Mouse (Mus musculus): ENCODE data around the gene Ackr2. TPM values are rescaled to one million over a fixed set of nuclear protein-coding genes. Genes with fewer than 3 reads are reported as not detected.

The Ackr2 gene
- polyA plus RNA-seq, 1 experiment from 2014 or later, result 3.2 TPM

GRCm38 (mm10) chr9:121882015-121882457 is 16.1 kb upstream of the Ackr2 start:
- H3K27me3 ChIP-seq (ENCODE audit: control insufficient read depth, insufficient read depth, low read depth, low read length), result no peaks in the 10 kb centered on the region
- no peak overlapping the region for H3K9ac ChIP-seq (ENCODE audit: low read depth, low read length)
- H3K4me2 ChIP-seq (ENCODE audit: low read length), result no peak overlapping the region
- WGBS, result 76% methylated on average over 7 of the region's 7 CpGs
- ATAC-seq, result no peak
- H3K9me3 ChIP-seq (replicated peaks; ENCODE audit: control insufficient read depth, low read length, poor library complexity, severe bottlenecking), result no peaks in the 10 kb centered on the region
- no peak overlapping the region for H3K4me3 ChIP-seq (ENCODE audit: low read depth, low read length)
- no peak overlapping the region for H3K27ac ChIP-seq (ENCODE audit: low read length)
- H3K4me1 ChIP-seq (ENCODE audit: control insufficient read depth, insufficient read depth, low read length), result no peaks in the 10 kb centered on the region
- no peaks in the 10 kb centered on the region for H3K36me3 ChIP-seq (ENCODE audit: control insufficient read depth, insufficient read depth, low read length)

- no peaks in the 10 kb centered on the region for H3K9me3 ChIP-seq (replicated peaks; ENCODE audit: control insufficient read depth, low read length, poor library complexity, severe bottlenecking)
- 79% methylated on average over 4 of the region's 4 CpGs for WGBS
- no peaks in the 10 kb centered on the region for H3K4me1 ChIP-seq (ENCODE audit: control insufficient read depth, insufficient read depth, low read length)
- no peaks in the 10 kb centered on the region for H3K36me3 ChIP-seq (ENCODE audit: control insufficient read depth, insufficient read depth, low read length)
- no peak for ATAC-seq
- H3K27me3 ChIP-seq (ENCODE audit: control insufficient read depth, insufficient read depth, low read depth, low read length), result no peaks in the 10 kb centered on the region
- H3K4me3 ChIP-seq (ENCODE audit: low read depth, low read length), result no peak overlapping the region
- no peak overlapping the region for H3K4me2 ChIP-seq (ENCODE audit: low read length)
- no peak overlapping the region for H3K9ac ChIP-seq (ENCODE audit: low read depth, low read length)
- H3K27ac ChIP-seq (ENCODE audit: low read length), result no peak overlapping the region
These were observed 8.2 kb upstream of the Ackr2 start for GRCm38 (mm10) chr9:121889927-121890440.

DNA sequence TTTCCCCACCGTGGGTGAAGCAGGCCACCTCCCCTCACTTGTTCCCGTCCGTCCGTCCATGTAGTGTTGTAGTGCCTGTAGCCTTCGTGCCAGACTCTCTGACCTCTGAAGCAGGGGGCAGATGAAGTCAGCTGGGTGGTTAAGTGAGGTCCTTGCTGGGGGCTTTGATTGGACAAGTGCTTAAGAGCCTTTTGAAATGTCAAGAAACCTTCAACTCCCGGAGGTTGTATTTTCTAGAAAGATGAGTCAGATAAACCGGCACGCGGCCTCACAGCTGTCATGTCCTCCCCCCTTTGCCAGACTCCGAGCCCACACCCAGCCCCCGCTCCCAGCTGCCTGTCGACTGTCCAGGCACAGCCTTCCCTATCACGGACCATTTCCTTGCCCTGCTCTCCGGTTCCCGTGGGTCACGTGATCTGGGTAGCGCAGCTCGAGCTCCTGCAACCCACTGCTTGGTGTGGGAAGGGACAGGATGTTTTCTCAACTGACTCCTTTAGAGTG is 7.7 kb upstream of the Ackr2 start:
- no peak for ATAC-seq
- Histone ChIP-seq H3K27ac (ENCODE audit: low read length) (no peak overlapping the region), H3K27me3 (ENCODE audit: control insufficient read depth, insufficient read depth, low read depth, low read length) (no peaks in the 10 kb centered on the region), H3K9ac (ENCODE audit: low read depth, low read length) (0 out of 2 replicates have a peak overlapping the region, but pooled peaks have one; percentile 11), H3K9me3 (replicated peaks; ENCODE audit: control insufficient read depth, low read length, poor library complexity, severe bottlenecking) (no peaks in the 10 kb centered on the region), H3K36me3 (ENCODE audit: control insufficient read depth, insufficient read depth, low read length) (no peaks in the 10 kb centered on the region), H3K4me1 (ENCODE audit: control insufficient read depth, insufficient read depth, low read length) (no peaks in the 10 kb centered on the region), H3K4me2 (ENCODE audit: low read length) (no peak overlapping the region), H3K4me3 (ENCODE audit: low read depth, low read length) (no peak overlapping the region)
- WGBS, result 42% methylated on average over 18 of the region's 18 CpGs

- Histone ChIP-seq H3K27me3 (ENCODE audit: control insufficient read depth, insufficient read depth, low read depth, low read length) (no peaks in the 10 kb centered on the region), H3K4me2 (ENCODE audit: low read length) (no peak overlapping the region), H3K4me3 (ENCODE audit: low read depth, low read length) (no peak overlapping the region), H3K9me3 (replicated peaks; ENCODE audit: control insufficient read depth, low read length, poor library complexity, severe bottlenecking) (no peaks in the 10 kb centered on the region), H3K36me3 (ENCODE audit: control insufficient read depth, insufficient read depth, low read length) (no peaks in the 10 kb centered on the region), H3K9ac (ENCODE audit: low read depth, low read length) (no peak overlapping the region), H3K27ac (ENCODE audit: low read length) (no peak overlapping the region), H3K4me1 (ENCODE audit: control insufficient read depth, insufficient read depth, low read length) (no peaks in the 10 kb centered on the region)
- WGBS, result 88% methylated on average over 9 of the region's 9 CpGs
- ATAC-seq, result no peak
These were observed 6.9 kb upstream of the Ackr2 start for GRCm38 (mm10) chr9:121891301-121891700.

DNA sequence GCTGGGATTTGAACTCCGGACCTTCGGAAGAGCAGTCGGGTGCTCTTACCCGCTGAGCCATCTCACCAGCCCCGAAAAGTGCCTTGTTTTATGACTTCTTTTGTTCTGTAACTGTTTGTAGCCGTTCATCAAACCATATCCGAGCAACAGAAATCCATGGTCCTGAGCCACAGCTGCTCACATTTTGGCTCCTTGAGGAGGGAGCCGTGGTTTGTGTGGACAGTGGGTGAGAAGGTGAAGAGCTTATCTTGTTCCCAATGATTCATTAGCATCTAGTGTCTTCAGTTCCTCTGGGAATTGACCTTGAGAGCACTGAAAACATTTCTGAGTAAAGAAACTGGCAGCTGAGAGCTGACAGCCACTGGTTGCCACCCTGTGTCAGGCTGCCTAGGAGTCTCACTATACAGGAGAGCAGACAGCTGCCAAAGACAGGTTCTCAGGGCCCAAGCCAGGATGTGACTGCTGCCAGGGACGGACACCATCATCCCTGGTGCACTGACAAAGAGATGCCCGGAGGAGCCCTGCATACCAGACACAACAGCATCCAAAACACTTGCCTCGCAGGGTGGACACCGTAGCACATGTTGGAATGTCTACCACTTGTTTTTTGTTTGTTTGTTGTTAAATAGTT is 6.0 kb upstream of the Ackr2 start:
- H3K27ac ChIP-seq (ENCODE audit: low read length), result no peak overlapping the region
- no peaks in the 10 kb centered on the region for H3K4me1 ChIP-seq (ENCODE audit: control insufficient read depth, insufficient read depth, low read length)
- no peak overlapping the region for H3K9ac ChIP-seq (ENCODE audit: low read depth, low read length)
- H3K4me3 ChIP-seq (ENCODE audit: low read depth, low read length), result no peak overlapping the region
- no peaks in the 10 kb centered on the region for H3K36me3 ChIP-seq (ENCODE audit: control insufficient read depth, insufficient read depth, low read length)
- H3K27me3 ChIP-seq (ENCODE audit: control insufficient read depth, insufficient read depth, low read depth, low read length), result no peaks in the 10 kb centered on the region
- ATAC-seq, result no peak
- H3K4me2 ChIP-seq (ENCODE audit: low read length), result no peak overlapping the region
- 90% methylated on average over 12 of the region's 12 CpGs for WGBS
- no peaks in the 10 kb centered on the region for H3K9me3 ChIP-seq (replicated peaks; ENCODE audit: control insufficient read depth, low read length, poor library complexity, severe bottlenecking)

DNA sequence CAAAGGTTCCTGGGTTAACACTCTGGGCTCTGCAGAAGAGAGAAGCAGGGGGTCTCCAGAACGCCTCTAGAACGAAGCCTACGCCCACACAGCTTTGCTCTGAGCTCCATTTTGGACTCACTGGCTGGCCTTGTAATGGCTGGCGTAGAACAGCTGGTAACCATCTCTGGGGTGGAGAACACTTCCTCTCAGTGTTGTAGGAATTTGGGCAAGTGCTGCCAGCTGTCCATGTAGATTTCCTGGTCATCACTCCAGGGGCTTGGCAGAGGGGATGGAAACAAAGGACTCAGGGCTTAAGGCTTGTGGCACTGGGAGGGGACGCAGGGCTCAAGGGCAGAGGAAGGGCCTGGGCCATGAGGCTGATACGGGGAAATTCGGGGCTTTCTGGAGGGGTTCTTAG is 3.7 kb upstream of the Ackr2 start:
- Histone ChIP-seq H3K9ac (ENCODE audit: low read depth, low read length) (no peak overlapping the region), H3K27ac (ENCODE audit: low read length) (no peak overlapping the region), H3K4me3 (ENCODE audit: low read depth, low read length) (no peak overlapping the region), H3K4me2 (ENCODE audit: low read length) (no peak overlapping the region), H3K36me3 (ENCODE audit: control insufficient read depth, insufficient read depth, low read length) (no peaks in the 10 kb centered on the region), H3K27me3 (ENCODE audit: control insufficient read depth, insufficient read depth, low read depth, low read length) (no peaks in the 10 kb centered on the region), H3K9me3 (replicated peaks; ENCODE audit: control insufficient read depth, low read length, poor library complexity, severe bottlenecking) (no peaks in the 10 kb centered on the region), H3K4me1 (ENCODE audit: control insufficient read depth, insufficient read depth, low read length) (no peaks in the 10 kb centered on the region)
- ATAC-seq, result no peak
- 58% methylated on average over 7 of the region's 7 CpGs for WGBS

DNA sequence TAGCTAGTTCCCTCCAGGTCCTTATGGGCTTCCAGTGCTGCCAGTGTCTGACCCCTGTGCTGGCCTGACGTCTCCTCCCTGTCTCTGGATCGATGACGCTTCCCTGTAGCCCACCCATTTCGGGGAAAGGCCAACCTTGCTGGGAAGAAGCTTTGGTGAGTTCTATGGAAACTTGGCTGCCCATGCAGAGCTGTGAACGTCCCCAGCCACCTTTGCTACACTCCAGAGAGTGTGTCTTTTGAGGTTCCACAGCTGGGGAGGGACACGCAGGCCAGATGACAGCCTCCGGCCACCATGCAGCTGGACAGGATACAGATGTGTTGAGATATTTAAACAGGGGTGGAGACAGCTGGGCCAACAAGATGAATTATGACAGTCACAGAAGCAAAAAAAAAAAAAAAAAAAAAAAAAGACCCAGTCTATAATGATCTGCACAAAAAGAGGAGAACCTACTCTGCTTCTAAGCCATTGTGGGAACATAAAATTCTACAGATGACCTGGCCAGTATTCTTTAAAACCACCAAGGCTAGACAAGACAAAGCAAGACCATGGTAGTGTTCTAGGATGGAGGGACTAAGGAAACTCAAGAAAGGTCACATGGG is 2.7 kb upstream of the Ackr2 start:
- Histone ChIP-seq H3K4me3 (ENCODE audit: low read depth, low read length) (no peak overlapping the region), H3K4me1 (ENCODE audit: control insufficient read depth, insufficient read depth, low read length) (no peaks in the 10 kb centered on the region), H3K36me3 (ENCODE audit: control insufficient read depth, insufficient read depth, low read length) (no peaks in the 10 kb centered on the region), H3K27me3 (ENCODE audit: control insufficient read depth, insufficient read depth, low read depth, low read length) (no peaks in the 10 kb centered on the region), H3K4me2 (ENCODE audit: low read length) (no peak overlapping the region), H3K9ac (ENCODE audit: low read depth, low read length) (no peak overlapping the region), H3K9me3 (replicated peaks; ENCODE audit: control insufficient read depth, low read length, poor library complexity, severe bottlenecking) (no peaks in the 10 kb centered on the region), H3K27ac (ENCODE audit: low read length) (no peak overlapping the region)
- WGBS, result 83% methylated on average over 7 of the region's 7 CpGs
- no peak for ATAC-seq

DNA sequence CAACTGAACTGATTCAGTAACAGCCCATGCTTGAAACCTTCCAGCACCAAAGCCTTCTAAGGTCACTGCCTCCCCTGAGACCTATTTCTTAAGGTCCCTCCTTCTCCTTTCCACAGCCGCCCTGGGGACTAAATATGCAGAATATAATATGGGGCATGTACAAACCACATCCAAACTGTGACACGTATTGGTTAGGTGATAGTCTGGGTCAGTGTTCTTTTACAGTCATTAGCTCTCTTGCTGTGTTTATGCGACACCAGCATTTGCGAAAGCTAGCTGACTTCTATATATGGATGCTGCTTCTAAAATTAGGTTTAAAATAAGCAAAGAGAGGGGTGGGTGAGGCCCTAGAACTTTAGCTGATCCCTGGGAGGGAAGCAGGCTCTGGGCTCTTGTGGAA is 1.3 kb upstream of the Ackr2 start:
- no peak overlapping the region for H3K4me2 ChIP-seq (ENCODE audit: low read length)
- no peaks in the 10 kb centered on the region for H3K27me3 ChIP-seq (ENCODE audit: control insufficient read depth, insufficient read depth, low read depth, low read length)
- 87% methylated on average over 4 of the region's 4 CpGs for WGBS
- H3K9ac ChIP-seq (ENCODE audit: low read depth, low read length), result no peak overlapping the region
- H3K27ac ChIP-seq (ENCODE audit: low read length), result no peak overlapping the region
- H3K36me3 ChIP-seq (ENCODE audit: control insufficient read depth, insufficient read depth, low read length), result no peaks in the 10 kb centered on the region
- ATAC-seq, result no peak
- no peak overlapping the region for H3K4me3 ChIP-seq (ENCODE audit: low read depth, low read length)
- no peaks in the 10 kb centered on the region for H3K4me1 ChIP-seq (ENCODE audit: control insufficient read depth, insufficient read depth, low read length)
- no peaks in the 10 kb centered on the region for H3K9me3 ChIP-seq (replicated peaks; ENCODE audit: control insufficient read depth, low read length, poor library complexity, severe bottlenecking)

DNA sequence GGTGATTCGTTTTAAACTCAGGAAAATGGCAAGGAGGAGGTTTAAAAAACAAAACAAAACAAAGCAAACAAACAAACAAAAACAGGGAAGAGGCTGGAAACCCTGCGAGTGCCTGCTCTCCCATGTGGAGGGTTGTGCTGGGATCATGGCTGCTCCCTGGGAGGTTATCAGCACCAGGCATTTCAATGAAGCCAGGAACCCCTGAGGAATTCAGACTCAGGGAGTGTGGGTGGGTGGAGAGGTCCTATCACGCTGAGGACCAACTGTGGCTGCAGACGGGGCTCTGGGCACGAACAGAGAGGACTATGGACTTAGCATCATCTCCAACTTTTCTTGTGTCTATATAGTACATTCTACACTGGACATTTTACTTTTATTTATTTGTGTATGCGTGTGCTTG is 1.2 kb downstream of the Ackr2 start:
- WGBS, result 78% methylated on average over 6 of the region's 6 CpGs
- no peak overlapping the region for H3K4me3 ChIP-seq (ENCODE audit: low read depth, low read length)

More for the DNA sequence above, 1.2 kb downstream of the Ackr2 start:
- Histone ChIP-seq H3K4me2 (ENCODE audit: low read length) (no peak overlapping the region), H3K27ac (ENCODE audit: low read length) (no peak overlapping the region), H3K9me3 (replicated peaks; ENCODE audit: control insufficient read depth, low read length, poor library complexity, severe bottlenecking) (no peaks in the 10 kb centered on the region), H3K36me3 (ENCODE audit: control insufficient read depth, insufficient read depth, low read length) (no peaks in the 10 kb centered on the region), H3K9ac (ENCODE audit: low read depth, low read length) (no peak overlapping the region), H3K4me1 (ENCODE audit: control insufficient read depth, insufficient read depth, low read length) (no peaks in the 10 kb centered on the region), H3K27me3 (ENCODE audit: control insufficient read depth, insufficient read depth, low read depth, low read length) (no peaks in the 10 kb centered on the region)
- ATAC-seq, result no peak

All from midbrain, embryonic 16.5 days (tissue).